Mouse (Mus musculus): ENCODE data around the gene Polr2f.
A peak's percentile ranks its signal among the peaks of the same experiment; 100 is the strongest.

Polr2f gene

DNA sequence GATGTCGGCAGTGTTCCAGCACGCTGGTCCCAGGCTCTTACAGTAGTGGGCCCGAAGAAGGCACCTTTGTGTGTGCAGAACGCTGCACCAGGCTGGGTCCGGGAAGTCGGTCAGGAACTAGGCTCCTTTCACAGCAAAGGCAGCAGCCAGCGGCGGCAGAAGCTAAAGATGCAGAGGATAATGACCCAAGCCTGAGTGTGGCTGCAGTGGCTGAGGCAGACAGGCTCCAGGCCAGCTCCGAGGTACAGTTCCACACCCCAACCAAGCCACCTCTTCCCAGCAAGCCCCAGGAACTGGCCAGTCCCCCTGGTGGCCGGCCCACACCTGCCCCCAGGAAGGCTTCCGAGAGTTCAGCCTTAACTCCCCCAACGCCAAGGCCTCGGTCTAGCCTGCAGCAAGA lies 18.3 kb upstream of the Polr2f start:
- no peak for DNase-seq

DNA sequence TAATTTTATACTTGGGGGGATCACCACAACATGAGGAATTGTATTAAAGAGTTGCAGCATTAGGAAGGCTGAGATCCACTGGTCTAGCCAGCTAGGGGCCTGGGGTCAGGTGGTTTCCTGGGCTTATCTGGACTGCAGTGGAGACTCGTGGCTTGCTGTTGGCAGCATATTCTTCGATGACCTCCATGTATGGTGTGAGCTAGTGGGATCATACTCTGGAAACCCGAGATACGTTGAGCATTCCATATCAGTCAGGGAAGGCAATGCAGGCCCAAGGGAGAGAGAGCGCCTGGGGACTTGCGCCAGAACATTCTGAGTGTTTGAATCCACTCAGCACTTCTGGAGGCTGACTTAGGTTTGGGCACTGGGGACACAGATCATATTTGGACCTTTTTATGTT lies 17.1 kb upstream of the Polr2f start:
- no peak for DNase-seq

DNA sequence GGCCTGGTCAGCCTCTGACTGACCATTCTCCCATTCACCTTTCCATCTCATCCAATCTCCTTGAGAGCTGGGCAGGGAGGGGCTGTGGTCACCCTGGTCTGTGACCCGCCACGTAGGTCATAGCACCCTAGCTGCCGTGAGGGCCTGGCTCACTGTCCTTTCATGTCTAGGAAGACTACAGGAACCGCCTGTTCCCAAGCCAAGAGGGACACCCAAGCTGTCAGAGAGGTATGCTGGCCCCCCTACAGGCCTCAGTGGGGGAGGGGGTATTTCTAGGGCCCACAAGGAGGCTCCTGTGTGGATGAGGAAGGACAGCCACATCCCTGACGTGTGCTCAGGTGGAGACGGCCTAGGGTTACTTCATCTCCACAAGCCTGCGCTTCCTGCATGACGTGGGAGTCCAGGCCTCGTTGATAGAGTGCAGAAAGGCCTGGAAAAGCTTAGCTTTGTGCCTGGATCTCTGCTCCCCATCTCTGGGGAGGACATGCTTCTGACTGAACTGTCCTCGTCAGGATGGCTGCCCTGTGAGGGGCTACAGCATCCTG lies 16.4 kb upstream of the Polr2f start:
- no peak for DNase-seq

DNA sequence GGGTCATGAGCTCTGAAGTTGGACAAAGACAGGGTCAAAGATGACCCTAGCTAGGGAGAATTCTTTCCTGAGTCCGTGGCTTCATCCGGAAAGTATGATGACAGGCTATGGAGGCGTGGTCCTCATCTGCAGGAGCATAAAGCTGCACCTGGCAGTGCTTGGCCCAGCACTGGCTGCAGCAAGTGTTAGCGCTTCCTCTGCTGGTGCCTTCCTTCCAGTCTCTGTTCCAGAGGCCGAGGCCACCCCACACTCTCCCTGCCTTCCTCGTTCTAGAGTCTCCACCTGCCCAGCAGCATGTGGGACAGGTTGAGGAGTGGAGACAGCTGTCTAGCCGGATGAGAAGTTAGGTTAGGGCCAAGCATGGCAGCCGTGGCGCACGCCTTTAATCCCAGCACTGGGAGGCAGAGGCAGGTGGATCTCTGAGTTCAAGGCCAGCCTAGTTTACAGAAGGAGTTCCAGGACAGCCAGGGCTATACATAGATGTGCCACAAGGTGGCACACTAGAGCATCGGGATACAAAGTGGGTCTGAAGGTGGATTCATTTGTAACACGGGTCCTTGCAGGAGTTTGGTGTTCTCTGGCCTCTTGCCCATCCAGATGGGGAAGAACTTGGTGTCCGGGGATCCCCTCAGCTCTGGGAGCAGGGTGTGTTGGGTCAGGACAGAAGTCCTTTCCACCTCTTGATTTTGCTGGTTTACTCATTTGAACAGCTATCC lies 14.4 kb upstream of the Polr2f start:
- DNase-seq, result peak; percentile 76

DNA sequence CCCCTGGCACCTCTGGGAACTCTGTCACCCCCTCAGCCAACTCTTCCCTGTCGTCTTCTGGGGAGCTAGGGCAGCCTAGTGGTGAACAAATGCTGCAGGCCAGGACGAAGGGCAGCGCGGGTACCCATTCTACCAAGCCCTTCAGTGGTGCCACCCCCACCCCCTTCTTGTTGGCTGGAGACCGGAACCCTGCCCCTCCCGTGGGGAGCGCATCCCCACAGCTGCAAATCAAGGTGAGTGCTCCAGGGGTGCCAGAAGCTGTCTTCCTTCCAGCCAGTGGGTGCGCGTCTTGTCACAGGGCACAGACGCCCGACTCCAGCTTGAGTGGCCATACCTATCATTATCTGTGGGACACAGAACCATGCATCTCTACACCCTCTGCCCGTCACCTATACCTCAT lies 13.7 kb upstream of the Polr2f start:
- DNase-seq, result no peak

DNA sequence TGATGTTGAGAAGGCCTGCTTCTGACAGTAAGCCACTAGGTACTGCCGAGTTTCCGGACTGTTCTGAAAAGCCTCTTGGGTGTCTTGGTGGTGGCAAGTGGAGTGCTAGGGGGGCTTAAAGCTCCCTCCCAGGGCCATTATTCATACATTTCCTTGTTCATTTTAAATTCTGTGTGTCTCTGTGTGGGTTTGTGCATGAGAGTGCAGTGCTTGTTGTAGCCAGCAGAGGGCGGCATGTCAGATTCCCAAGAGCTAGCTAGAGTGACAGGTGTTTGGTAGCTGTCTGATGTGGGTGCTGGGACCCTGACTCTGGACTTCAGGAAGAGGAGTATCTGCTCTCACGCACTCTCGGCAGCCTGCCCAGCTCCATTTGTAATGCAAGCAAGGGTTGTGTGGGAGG lies 12.6 kb upstream of the Polr2f start:
- DNase-seq, result no peak

DNA sequence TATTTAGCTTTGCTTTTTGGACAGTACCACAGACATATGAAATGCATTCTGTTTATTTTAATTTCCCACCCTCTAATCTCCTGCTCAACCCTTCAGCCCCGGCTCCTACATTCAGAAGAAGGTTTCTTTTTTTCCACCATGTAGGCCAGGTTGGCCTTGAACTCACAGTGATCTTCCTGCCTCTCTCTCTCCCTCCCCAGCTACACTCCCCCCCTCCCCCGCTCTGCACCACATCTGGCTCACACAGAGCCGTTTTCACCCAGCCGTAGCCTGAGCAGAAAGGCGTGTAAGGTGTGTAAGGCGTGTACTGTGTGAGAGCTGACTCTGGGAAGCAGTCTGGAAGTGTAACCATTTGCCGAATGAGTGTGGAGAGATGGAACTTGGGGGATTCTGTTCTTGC lies 11.5 kb upstream of the Polr2f start:
- no peak for DNase-seq

DNA sequence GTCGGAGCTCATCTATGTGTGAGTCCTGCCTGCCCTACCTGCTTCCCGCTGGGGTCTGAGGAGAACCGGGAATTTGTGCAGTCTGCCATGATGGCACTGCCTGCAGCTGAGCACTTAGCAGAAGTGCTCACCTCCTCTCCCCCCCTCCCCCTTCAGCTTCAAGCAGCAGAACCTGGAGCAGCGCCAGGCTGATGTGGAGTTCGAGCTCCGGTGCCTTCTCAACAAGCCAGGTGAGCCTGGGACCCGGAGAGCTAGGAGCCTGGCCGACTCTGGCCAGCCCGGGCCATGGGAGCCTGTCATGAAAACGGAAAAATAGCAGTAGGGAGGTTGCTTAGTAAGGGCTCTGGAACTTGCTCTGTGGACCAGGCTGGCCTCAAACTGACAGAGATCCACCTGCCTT lies 10.0 kb upstream of the Polr2f start:
- peak; percentile 85 for DNase-seq

DNA sequence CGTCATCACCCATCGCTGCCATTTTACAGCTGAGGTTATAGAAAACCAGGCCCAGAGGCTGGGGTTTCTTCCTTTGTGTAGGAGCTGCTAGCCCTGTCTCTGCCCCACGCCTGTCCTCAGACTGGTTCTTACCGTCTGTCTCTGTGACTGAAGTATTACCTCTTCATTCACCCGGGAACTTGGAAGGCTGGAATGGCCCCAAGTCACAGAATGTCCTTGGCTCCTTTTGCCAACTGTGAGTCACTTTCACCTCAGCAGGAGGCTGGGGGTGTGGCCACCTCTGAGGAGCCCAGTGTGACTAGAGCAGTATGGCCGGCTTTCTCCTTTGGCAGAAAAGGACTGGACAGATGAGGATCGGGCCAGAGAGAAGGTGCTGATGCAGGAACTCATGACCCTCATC lies 9.4 kb upstream of the Polr2f start:
- peak; percentile 96 for DNase-seq

DNA sequence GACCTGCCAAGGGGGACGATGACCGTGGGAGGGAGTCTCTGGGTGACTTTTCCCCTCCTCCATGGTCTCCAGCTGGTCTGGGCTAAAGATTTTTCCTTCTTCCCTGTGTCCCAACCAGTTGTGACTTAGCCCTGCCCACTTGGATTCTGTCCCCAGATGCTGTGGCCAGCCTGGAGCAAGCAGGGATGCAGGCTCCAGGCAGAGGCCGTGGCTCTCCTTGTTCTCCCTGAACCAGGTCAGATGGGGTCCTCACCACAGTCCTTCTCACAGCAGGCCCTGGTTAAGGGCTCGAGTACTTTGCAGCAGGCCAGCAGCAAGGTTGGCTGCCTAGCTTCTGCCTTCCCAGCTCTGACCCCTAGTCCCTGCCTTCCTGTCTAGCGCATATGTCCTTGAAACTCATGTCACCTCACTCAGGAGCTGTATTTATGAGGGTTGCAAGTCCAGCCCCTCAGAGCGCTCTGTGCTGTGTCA lies 7.6 kb upstream of the Polr2f start:
- peak; percentile 32 for DNase-seq

DNA sequence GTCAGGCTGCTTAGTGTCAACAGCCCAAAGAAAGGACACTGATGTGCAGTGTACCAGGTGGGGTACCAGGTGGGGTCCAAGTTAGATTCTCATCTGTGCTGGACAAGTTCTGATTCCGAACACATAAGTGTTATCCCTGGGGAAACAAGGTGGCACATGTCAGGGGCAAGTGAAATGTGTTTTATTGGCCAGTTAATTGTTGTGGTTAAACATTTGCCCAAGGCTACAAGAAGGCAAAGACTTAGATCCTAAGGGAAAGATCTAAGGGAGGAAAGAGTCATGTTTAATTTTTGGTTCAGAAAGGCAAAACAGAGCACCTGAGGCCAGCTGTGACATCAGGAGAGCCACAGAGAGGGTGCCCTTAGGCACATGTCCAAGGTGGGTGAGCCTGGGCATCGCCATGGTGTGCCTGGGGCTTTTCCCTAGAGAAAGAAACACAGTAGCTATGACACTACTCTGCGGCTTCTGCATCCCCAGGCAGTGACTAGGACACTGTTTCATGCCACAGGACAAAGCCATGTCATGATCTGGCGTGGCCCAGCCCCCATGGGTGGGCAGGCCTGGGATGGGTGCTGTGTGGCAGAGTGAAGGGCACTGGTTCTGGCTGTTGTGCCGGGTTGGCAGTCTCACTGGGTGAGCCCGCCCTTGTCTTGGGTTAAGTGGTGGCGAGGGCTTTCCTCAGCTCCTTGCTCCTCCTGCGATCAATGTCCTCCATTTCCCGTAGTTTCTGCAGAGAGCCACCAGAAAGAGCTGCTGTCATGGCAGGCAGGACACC lies 6.1 kb upstream of the Polr2f start:
- DNase-seq, result no peak

DNA sequence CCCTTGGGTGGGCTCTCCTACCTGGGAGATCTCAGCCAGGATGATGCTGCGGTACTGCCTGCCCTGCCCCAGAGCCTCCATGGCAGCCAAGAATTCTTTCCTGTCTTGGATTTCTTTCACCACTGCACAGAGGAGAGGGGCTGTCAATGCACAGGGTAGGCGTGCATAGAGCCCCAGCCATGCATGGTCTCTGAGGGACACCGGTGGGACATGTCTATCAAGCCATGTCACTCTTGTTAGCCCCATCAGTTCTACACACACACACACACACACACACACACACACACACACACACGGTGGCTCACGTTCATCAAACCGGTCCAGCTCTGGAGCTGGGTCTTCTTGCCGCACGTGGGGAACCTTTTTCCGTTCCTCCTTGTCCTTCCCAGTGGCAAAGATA lies 5.5 kb upstream of the Polr2f start:
- DNase-seq, result no peak

DNA sequence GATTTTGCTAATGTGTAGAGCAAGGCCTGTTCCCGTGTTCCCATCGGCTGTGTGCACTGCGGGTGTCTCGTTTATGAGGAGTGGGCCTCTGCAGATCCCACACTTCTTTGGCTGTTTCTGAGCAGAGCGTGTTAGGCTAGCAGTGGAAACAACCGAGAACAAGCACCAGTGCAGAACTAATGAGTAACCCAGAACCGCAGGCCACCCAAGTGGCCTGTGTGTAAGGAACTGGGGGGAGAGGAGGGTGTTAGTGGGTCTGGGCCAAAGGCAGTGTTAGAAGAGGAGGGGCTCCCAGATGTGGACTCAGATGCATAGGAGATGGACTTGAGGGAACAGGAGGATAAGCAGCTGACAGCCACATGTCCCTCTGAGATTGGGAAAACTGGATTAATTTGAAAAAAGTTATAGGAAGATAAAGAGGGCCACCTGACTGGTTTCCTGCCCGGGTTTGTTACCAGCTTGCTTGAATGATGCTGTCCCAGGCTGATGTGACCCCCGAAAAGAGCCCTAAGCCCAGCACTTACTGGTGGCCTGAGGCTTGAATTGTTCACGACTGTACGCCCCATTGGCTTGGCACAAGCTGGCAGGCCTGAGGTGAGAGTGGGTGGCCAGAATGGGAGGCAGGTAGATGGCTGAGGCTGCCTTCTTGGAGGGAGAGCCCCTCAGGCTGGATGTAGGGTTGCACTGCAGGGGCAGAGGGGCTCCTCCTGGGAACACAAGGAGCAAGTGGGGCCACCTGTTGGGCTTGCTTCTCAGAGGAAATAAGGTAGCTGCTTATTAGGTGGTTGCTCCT lies 4.8 kb upstream of the Polr2f start:
- no peak for DNase-seq

DNA sequence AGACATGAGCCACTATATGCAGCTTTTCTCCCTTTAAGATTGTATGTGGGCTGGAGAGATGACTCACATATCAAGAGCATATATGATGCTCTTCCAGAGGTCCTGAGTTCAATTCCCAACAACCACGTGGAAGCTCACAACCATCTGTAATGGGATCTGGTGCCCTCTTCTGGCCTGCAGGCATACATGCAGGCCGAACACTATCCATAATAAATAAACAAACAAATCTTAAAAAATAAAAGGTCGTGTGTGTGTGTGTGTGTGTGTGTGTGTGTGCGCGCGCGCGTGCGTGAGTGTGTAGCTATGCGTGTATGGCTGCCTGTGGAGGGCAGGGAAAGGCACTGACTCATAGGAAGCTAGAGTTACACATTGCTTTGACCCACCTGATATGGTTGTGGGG lies 1.2 kb upstream of the Polr2f start:
- peak; percentile 15 for DNase-seq

DNA sequence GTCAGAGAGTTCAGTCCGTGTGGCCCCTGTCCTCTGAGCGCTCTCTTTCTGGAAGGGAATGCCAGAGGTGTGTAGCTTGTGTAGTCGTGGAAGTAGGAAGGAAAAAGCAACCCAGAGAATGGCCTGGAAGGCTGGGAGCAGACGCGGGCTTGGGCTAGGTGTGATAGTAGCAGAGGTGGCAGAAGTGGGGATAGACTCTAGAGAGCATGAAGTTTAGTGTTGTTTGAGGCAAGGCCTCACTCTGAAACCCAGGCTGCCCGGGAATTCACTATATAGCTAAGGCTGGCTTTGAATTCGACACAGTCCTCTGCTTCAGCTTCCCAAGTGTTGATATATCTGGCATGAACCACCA lies 733 bp downstream of the Polr2f start:
- DNase-seq, result no peak

DNA sequence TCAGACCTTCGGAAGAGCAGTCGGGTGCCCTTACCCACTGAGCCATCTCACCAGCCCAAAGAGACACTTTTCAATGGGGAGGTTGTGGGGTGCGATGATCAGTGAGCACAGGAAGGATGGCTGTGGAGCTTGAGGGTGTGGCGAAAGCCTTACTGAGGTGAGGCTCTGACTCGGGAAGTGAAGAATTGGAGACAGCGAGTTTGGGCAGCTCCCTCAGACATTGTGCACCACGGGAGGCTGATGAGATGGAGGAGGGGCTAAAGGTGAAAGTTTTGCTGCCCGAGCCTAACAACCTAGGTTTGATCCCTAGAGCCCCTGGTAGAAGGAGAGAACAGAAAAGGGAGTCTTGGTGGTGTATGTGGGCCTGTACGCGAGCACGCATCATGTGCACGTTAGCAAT lies 2.5 kb downstream of the Polr2f start:
- no peak for DNase-seq

DNA sequence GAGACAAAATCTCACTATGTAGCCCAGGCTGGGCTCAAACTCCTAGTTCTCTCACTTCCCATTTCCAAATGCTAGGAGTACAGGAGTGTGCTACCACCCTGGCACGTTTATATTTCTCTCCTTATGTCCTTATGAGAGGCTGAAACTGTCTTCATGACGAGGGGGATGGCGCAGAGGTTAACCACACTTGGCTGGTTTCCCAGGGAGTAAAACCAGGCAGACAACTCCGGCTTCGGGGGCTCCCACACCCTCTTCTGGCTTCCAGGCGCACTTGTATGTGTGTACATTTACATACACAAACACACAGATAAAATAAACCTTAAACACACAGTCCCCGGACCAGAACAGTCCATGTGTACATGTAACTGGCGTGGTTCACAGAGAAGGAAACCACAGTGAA lies 3.2 kb downstream of the Polr2f start:
- no peak for DNase-seq

DNA sequence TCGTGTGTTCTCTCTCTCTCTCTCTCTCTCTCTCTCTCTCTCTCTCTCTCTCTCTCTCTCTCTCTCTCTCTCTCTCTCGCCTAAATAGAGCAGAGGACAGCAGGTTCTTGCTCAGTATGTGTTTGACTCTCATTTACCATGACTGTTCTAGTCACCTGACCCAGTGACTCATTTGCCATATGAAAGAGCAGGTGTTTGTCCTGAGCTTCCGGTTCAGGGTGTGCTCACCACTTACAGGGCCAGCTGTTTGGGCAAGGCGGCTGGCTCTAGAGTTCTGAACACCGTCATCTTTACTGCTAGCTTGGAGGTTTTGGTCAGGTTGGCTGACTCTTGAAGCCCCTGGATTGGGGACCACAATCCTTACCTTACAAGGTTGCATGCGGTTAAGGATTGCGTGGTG lies 4.7 kb downstream of the Polr2f start:
- DNase-seq, result no peak

DNA sequence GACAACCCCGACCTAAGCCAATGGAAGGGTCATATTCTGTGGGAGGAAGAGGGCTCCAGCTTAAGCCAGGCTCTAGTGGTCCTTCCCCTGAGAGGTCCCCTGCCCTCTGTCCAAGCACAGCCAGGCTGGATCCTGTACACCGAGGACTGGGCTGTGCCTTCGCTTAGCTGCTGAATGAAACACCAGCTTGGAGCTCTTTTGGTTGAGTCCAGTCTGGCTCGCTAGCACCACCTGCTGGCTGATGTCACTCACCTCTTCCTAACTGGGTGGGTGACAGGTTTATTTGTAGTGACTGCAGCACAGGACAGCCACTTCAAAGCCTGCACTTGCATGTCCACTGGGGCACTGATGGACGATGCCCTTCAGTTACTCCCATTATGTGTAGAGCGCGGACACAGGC lies 7.7 kb downstream of the Polr2f start:
- peak; percentile 88 for DNase-seq

DNA sequence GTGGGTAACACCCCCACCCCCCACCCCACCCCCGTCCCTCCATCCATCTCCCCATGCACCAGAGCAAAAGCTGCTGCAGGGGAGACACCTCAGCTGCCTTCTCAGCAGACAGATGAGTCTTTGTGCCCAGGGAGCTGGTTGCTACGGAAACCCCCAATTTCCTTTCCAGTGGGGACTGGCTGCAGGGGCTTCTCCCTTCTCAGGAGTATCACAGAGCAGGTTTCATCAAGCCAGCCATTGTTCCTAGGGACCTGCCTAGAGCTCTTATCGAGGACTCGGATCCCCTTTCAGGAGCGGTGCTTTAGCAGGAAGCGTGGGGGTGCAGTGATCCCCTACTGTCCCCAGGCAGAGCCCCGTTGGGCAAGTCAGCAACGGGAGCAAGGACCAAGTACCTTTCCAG lies 11.1 kb downstream of the Polr2f start:
- DNase-seq, result no peak

DNA sequence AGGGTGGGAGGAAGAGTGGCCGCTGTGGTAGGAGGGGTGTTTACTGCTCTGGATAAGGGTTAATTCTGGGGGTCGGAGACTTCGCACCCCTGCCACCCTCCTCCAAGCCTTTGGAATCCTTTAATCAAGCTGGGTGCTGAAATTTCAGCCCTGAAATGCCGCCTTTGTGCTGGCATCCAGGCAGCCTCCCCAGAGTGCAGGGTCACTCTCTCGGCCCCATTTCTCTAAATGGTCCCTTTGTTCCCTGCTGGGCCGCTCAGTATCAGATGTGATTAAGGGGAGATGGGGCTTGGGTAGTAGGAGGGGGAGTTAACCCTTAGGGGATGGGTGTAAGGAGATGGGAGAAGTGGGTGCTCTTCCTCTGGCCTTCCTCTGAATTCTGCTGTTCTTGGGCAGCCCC lies 11.9 kb downstream of the Polr2f start:
- no peak for DNase-seq

DNA sequence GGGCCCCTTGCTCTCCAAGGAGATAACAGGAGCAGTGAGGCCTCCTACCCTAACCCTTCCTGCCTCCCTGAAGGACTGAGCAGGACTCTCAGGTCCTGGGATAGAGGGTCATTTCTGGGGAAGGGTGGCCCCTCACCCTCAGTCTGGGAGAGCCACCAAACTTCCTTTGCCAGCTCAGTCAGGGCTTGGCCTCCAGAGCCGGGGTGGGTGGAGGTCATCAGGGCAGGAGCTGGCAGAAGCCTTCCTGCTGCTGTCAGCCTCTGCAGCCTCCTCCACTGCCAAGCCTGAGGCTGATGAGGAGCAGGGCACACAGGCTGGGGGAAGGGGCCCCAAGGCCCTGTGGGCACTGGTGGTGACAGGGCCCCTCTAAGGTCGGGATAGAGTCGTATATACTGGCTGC lies 14.8 kb downstream of the Polr2f start:
- DNase-seq, result no peak

DNA sequence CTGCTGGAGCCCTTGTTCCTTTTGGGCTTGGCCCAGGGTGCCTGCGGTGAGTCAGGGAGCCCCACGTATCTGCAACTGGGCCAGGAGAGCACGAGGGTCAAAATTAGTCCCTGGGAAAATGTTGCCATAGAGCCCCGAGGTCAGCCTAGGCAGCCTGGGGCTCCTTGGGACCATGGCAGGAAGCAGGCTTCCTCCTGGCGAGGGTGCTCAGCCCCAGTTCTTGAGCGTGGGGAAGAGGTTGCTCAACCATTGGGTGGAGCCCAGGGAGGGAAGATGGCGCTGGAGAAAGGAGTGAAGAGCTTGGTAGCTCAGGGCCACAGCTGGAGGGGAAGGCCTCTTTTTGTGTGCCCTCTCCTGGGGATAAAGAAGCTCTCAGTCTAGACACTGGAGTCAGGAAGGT lies 21.5 kb downstream of the Polr2f start:
- peak; percentile 12 for DNase-seq

DNA sequence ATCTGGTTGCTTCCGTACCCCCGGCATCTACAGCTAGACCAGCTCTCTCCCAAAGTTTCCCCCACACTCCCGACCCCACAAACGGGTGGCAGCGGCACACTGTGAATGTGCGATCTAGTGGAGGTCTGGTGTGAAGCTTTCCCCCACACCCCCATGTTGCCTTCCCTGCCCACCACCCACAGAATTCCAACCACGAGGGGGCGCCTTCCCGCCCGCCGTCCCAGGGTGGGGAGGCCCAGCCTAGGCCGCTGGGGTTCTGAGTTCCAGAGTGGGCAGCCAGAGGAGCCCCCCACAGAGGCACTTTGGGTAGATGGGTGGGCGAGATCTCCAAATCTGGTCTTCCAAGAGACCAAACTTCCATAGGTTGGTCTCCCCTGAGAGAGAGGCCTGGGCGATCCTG lies 22.0 kb downstream of the Polr2f start:
- no peak for DNase-seq

Measured in lung, postnatal 36 days (tissue).